Mouse (Mus musculus) liver, embryonic 16.5 days (tissue): ENCODE measurements around the gene Pld1. TPM values are rescaled to one million over a fixed set of nuclear protein-coding genes. Genes with fewer than 3 reads are reported as not detected.

Experiments
- ATAC-seq: fragments of 200-750 bp; cut with Nextera tagmentation; 2 replicates; pipeline ENCODE4 v1.8.0; 2017; ENCODE audit warnings: low read depth, mild to moderate bottlenecking, moderate number of reproducible peaks, moderate library complexity
- H3K27ac ChIP-seq: fragments of 300-500 bp; sonication (generic); 2 replicates; pipeline ENCODE4 v1.5.1; 2014; ENCODE audit warnings: mild to moderate bottlenecking, low read length
- H3K27me3 ChIP-seq: fragments of 300-500 bp; sonication (generic); 2 replicates; pipeline ENCODE4 v1.6.1; 2014; ENCODE audit warnings: low read depth, low read length, mixed read lengths; ENCODE audit not compliant: control insufficient read depth, insufficient read depth
- H3K36me3 ChIP-seq: fragments of 300-500 bp; sonication (generic); 2 replicates; pipeline ENCODE4 v1.6.1; 2014; ENCODE audit warnings: mild to moderate bottlenecking; ENCODE audit not compliant: control insufficient read depth, insufficient read depth
- H3K4me1 ChIP-seq: fragments of 300-500 bp; sonication (generic); 2 replicates; pipeline ENCODE4 v1.6.1; 2014; ENCODE audit warnings: low read depth, low read length, mixed read lengths; ENCODE audit not compliant: control insufficient read depth
- H3K4me2 ChIP-seq: fragments of 300-500 bp; sonication (generic); 2 replicates; pipeline ENCODE4 v1.6.1; 2014; ENCODE audit warnings: low read depth, low read length, mixed read lengths
- H3K4me3 ChIP-seq: fragments of 300-500 bp; sonication (generic); 2 replicates; pipeline ENCODE4 v1.5.1; 2014; ENCODE audit warnings: low read depth, mild to moderate bottlenecking, low read length
- H3K9ac ChIP-seq: fragments of 300-500 bp; sonication (generic); 2 replicates; pipeline ENCODE4 v1.6.1; 2014; ENCODE audit warnings: low read depth, low read length
- H3K9me3 ChIP-seq: fragments of 300-500 bp; sonication (generic); replicated peaks from 2 replicates; pipeline ENCODE4 v1.6.1; 2016; ENCODE audit warnings: low read length; ENCODE audit not compliant: control insufficient read depth
- WGBS: fragments of 180-500 bp; shearing (Covaris S2); extraction: QIAGEN DNeasy Blood & Tissue Kit; methylation state at CpG from one replicate; pipeline ENCODE4 v1.1.7; 2014; ENCODE audit not compliant: insufficient replicate concordance; 5-methylcytosine and 5-hydroxymethylcytosine counted together
- polyA plus RNA-seq: library from polyadenylated mRNA; unstranded; fragments of >200 nt; fragmentation: Nextera tagmentation; extraction: Ambion mirVana; gene quantifications from 2 replicates; pipeline ENCODE4 v1.2.1, GENCODE M21; 2015

Gene Pld1
- polyA plus RNA-seq, 1 experiment from 2014 or later = 6.8 TPM

DNA sequence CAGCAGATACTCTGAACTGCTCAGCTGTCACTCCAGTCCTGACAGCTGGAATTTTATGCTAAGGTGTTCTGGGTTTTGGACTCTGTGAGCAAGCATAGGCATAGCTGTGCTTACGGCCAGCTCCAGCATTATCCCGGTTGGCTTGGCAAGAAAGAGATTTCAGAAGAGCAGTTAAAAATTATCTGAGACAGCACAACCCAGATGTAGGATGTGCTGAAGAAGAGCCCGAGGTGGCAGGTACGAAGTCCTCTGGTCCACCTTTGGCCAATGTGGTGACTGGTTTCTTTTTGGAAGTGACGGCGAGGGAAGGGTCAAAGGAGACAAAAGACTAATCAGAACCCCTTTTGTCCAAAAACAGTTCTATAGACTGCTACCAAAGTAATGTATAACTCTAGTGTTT lies 20.7 kb downstream of the Pld1 start:
- no peak for ATAC-seq
- 67% methylated on average over 6 of the region's 6 CpGs for WGBS
- Histone ChIP-seq H3K4me3 (no peak overlapping the region), H3K27me3 (no peaks in the 10 kb centered on the region), H3K27ac (no peak overlapping the region), H3K4me1 (no peaks in the 10 kb centered on the region), H3K4me2 (no peak overlapping the region), H3K9me3 (no peaks in the 10 kb centered on the region), H3K9ac (no peak overlapping the region), H3K36me3 (no peaks in the 10 kb centered on the region)

DNA sequence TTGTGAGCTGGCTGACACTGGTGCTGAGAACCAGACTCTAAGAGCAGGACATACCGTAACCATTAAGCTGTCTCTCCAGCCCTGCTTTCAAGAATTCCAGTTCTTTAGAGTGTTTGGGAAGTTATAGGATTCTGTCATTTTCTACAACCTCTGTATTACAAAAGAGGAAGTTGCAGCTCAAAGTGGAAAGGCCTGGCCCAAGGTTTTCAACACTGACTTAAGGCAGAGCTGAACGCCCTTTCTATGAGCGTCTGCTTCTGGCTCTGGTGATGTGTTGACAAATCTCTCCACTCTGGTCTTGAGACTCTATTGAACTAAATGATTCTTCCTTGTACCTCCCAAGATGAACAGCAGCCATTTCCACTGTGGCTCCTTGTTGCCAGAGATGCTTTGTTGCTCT lies 22.7 kb downstream of the Pld1 start:
- Histone ChIP-seq H3K9me3 (no peaks in the 10 kb centered on the region), H3K27ac (no peak overlapping the region), H3K4me1 (no peaks in the 10 kb centered on the region), H3K4me3 (no peak overlapping the region), H3K9ac (no peak overlapping the region), H3K4me2 (no peak overlapping the region), H3K36me3 (no peaks in the 10 kb centered on the region), H3K27me3 (no peaks in the 10 kb centered on the region)
- ATAC-seq = no peak
- 55% methylated on average over 3 of the region's 3 CpGs for WGBS

- H3K9ac ChIP-seq = no peak overlapping the region
- 53% methylated on average over 6 of the region's 6 CpGs for WGBS
- H3K4me1 ChIP-seq = no peaks in the 10 kb centered on the region
- no peak overlapping the region for H3K27ac ChIP-seq
- ATAC-seq = no peak
- no peaks in the 10 kb centered on the region for H3K9me3 ChIP-seq
- H3K27me3 ChIP-seq = no peaks in the 10 kb centered on the region
- H3K36me3 ChIP-seq = no peaks in the 10 kb centered on the region
- H3K4me3 ChIP-seq = no peak overlapping the region
- H3K4me2 ChIP-seq = no peak overlapping the region
These were observed 25.3 kb downstream of the Pld1 start for GRCm38 (mm10) chr3:27963795-27964201.

GRCm38 (mm10) chr3:27968671-27969070 lies 30.2 kb downstream of the Pld1 start:
- 70% methylated on average over 8 of the region's 8 CpGs for WGBS

GRCm38 (mm10) chr3:27973936-27974335 lies 35.4 kb downstream of the Pld1 start:
- Histone ChIP-seq H3K27me3 (no peaks in the 10 kb centered on the region), H3K4me1 (no peaks in the 10 kb centered on the region), H3K9ac (no peak overlapping the region), H3K4me3 (no peak overlapping the region), H3K36me3 (no peaks in the 10 kb centered on the region), H3K9me3 (no peaks in the 10 kb centered on the region), H3K4me2 (no peak overlapping the region), H3K27ac (no peak overlapping the region)
- no peak for ATAC-seq
- WGBS = 78% methylated on average over 7 of the region's 7 CpGs

More at GRCm38 (mm10) chr3:27968671-27969070, 30.2 kb downstream of the Pld1 start:
- H3K27me3 ChIP-seq = no peaks in the 10 kb centered on the region
- H3K4me1 ChIP-seq = no peaks in the 10 kb centered on the region
- no peak overlapping the region for H3K27ac ChIP-seq
- no peaks in the 10 kb centered on the region for H3K36me3 ChIP-seq
- ATAC-seq = no peak
- H3K9ac ChIP-seq = no peak overlapping the region
- no peaks in the 10 kb centered on the region for H3K9me3 ChIP-seq
- H3K4me3 ChIP-seq = no peak overlapping the region
- no peak overlapping the region for H3K4me2 ChIP-seq

- 76% methylated on average over 3 of the region's 3 CpGs for WGBS
- ATAC-seq = no peak
- H3K9ac ChIP-seq = no peak overlapping the region
- H3K27me3 ChIP-seq = no peaks in the 10 kb centered on the region
- H3K4me3 ChIP-seq = no peak overlapping the region
- no peak overlapping the region for H3K4me2 ChIP-seq
- no peaks in the 10 kb centered on the region for H3K36me3 ChIP-seq
- H3K4me1 ChIP-seq = no peaks in the 10 kb centered on the region
- no peak overlapping the region for H3K27ac ChIP-seq
- H3K9me3 ChIP-seq = no peaks in the 10 kb centered on the region
These were observed 36.5 kb downstream of the Pld1 start for GRCm38 (mm10) chr3:27974981-27975380.

GRCm38 (mm10) chr3:27976931-27977544 lies 38.5 kb downstream of the Pld1 start:
- H3K27me3 ChIP-seq = no peaks in the 10 kb centered on the region
- WGBS = 59% methylated on average over 10 of the region's 10 CpGs
- H3K36me3 ChIP-seq = no peaks in the 10 kb centered on the region
- H3K4me3 ChIP-seq = no peak overlapping the region
- no peak overlapping the region for H3K4me2 ChIP-seq
- no peak overlapping the region for H3K27ac ChIP-seq
- no peak overlapping the region for H3K9ac ChIP-seq
- H3K4me1 ChIP-seq = no peaks in the 10 kb centered on the region
- no peak for ATAC-seq
- H3K9me3 ChIP-seq = no peaks in the 10 kb centered on the region

DNA sequence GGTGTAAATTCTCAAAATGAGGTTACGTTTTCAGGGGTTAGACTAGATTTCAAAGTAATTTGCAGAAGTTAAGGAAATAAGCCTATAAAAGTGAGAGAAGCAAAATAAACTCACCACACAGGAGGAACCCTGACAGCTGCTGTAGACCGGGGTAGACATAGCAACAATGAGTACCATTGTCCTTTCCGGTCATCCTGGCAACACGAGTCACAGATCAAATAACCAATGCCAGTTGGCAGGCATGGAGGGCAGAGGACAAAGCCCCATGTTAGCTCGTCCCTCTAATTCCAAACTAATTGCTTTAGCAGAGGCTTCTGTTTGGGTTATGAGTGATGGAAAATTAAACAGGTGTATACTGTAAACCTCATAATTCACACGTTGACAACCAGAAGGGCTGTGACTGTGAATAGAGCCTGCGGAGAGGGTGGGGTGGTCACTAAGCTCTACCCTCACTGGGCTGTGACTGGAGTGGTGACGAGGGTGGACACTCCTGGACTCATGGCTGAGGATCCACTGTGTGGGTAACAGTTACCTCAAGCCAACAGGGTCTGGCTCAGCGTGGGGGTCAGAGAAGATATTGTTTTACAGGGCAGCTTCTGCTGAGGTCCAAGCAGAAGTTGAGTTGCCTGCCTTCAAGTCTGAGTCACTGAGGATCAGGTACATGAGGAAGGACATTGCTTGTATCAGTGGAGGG lies 39.7 kb downstream of the Pld1 start:
- no peak for ATAC-seq
- no peak overlapping the region for H3K4me2 ChIP-seq
- no peaks in the 10 kb centered on the region for H3K36me3 ChIP-seq
- H3K4me1 ChIP-seq = no peaks in the 10 kb centered on the region
- no peaks in the 10 kb centered on the region for H3K9me3 ChIP-seq
- H3K27ac ChIP-seq = no peak overlapping the region
- WGBS = 66% methylated on average over 9 of the region's 9 CpGs
- H3K27me3 ChIP-seq = no peaks in the 10 kb centered on the region
- no peak overlapping the region for H3K9ac ChIP-seq
- H3K4me3 ChIP-seq = no peak overlapping the region

GRCm38 (mm10) chr3:27981591-27981990 lies 43.1 kb downstream of the Pld1 start:
- Histone ChIP-seq H3K27ac (no peak overlapping the region), H3K4me1 (no peaks in the 10 kb centered on the region), H3K36me3 (no peaks in the 10 kb centered on the region), H3K4me3 (no peak overlapping the region), H3K9ac (no peak overlapping the region), H3K4me2 (no peak overlapping the region), H3K9me3 (no peaks in the 10 kb centered on the region), H3K27me3 (no peaks in the 10 kb centered on the region)
- no peak for ATAC-seq
- 41% methylated on average over 4 of the region's 4 CpGs for WGBS
